Mouse (Mus musculus): ENCODE measurements around the gene Pou5f1.

DNA sequence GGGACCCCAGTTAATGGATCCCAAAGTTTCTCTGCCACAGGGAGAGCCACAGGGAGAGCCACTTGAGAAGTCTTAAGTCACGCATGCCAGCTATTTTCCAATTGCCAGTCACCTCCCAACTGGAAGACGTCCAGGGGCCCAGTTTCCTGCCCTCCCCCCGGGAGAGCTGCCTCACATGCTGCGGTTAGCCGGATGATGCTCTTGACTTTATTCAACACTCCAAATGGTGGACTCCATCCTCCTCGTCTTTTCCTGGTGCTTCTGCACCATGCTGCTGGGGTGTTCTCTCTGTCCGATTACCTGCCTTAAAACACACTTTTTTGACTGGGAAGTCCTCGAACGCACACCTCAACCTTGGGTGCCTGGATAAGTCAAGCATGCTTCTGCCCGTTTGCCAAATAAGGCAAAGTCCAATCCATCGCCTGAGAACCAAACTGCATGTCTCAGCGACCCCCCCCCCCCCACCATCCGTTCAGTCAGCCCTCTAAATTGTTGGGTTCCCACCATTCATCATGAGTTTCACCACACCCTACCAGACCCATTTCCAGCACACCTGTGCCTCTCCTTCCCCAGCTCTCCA, 50.5 kb downstream of the Pou5f1 start:
- TF ChIP-seq CTCF (IDR thresholded peaks at IDR 0.05; ENCODE audit: control insufficient read depth, insufficient read depth, low read length): no peak
- no peak for TF ChIP-seq POLR2A (IDR thresholded peaks at IDR 0.05; ENCODE audit: borderline replicate concordance, control insufficient read depth, low read depth, low read length)

Measured in bone marrow, adult 2 months (tissue).